In genomic region chr7:45181540-45181939, GRCm38 (mm10) we compare ENCODE assay signal across 8 mouse cellular contexts. TPM values are rescaled to one million over a fixed set of nuclear protein-coding genes. Genes with fewer than 3 reads are reported as not detected.
DNase-seq lines count a peak whose midpoint lies in the region; ATAC-seq and TF ChIP-seq lines count a peak whose summit lies in the region.

No protein-coding gene starts in this region.

- no peak for ATAC-seq in heart, embryonic 13.5 days (ENCODE audit: extremely low read depth, insufficient number of reproducible peaks, low FRiP score, low TSS enrichment)
- ATAC-seq in embryonic facial prominence, embryonic 15.5 days (ENCODE audit: insufficient number of reproducible peaks, low FRiP score, low TSS enrichment, low read depth): no peak
- 0 out of 2 replicates have a peak, but pooled peaks have one; percentile 31 for ATAC-seq in intestine, postnatal 0 days
- ATAC-seq in neural tube, embryonic 14.5 days (ENCODE audit: low read depth): no peak

- WGBS in heart, embryonic 13.5 days: 4% methylated on average over 35 of the region's 35 CpGs
- WGBS in embryonic facial prominence, embryonic 15.5 days: 3% methylated on average over 35 of the region's 35 CpGs
- 9% methylated on average over 35 of the region's 35 CpGs for WGBS in intestine, postnatal 0 days
- 3% methylated on average over 34 of the region's 35 CpGs for WGBS in neural tube, embryonic 14.5 days
- WGBS in kidney, adult 2 months: 6% methylated on average over 35 of the region's 35 CpGs

- H3K4me1 ChIP-seq in heart, embryonic 13.5 days: peaks cover 21% of the 10 kb centered on the region
- H3K4me1 ChIP-seq in embryonic facial prominence, embryonic 15.5 days: peaks cover 15% of the 10 kb centered on the region
- 0 out of 2 replicates have a peak, but pooled peaks cover 3% of the 10 kb centered on the region for H3K4me1 ChIP-seq in intestine, postnatal 0 days (replicated peaks; ENCODE audit: control insufficient read depth, insufficient read depth, low read length)
- H3K4me1 ChIP-seq in neural tube, embryonic 14.5 days (ENCODE audit: control insufficient read depth, insufficient read depth, low read length): no peaks in the 10 kb centered on the region
- no peaks in the 10 kb centered on the region for H3K4me1 ChIP-seq in kidney, adult 2 months (ENCODE audit: control insufficient read depth, insufficient read depth, low read length)

- no peaks in the 10 kb centered on the region for H3K36me3 ChIP-seq in heart, embryonic 13.5 days
- no peaks in the 10 kb centered on the region for H3K36me3 ChIP-seq in embryonic facial prominence, embryonic 15.5 days
- H3K36me3 ChIP-seq in intestine, postnatal 0 days (ENCODE audit: control insufficient read depth, insufficient read depth): no peaks in the 10 kb centered on the region
- H3K36me3 ChIP-seq in neural tube, embryonic 14.5 days (ENCODE audit: control insufficient read depth, insufficient read depth, low read length): no peaks in the 10 kb centered on the region
- H3K36me3 ChIP-seq in kidney, adult 2 months (ENCODE audit: control insufficient read depth, insufficient read depth, low read length): no peaks in the 10 kb centered on the region

- H3K4me3 ChIP-seq in heart, embryonic 13.5 days: peak overlapping the region; percentile 44
- H3K4me3 ChIP-seq in embryonic facial prominence, embryonic 15.5 days (replicated peaks): peak overlapping the region; percentile 12
- H3K4me3 ChIP-seq in intestine, postnatal 0 days (ENCODE audit: low read depth, low read length): peak overlapping the region; percentile 9
- peak overlapping the region; percentile 5; the same call in 1 of the 2 replicates for H3K4me3 ChIP-seq in neural tube, embryonic 14.5 days (ENCODE audit: low read depth, low read length)
- H3K4me3 ChIP-seq in kidney, adult 2 months (ENCODE audit: insufficient read depth, low read depth, low read length): no peak overlapping the region

- peak overlapping the region; percentile 69 for H3K4me2 ChIP-seq in heart, embryonic 13.5 days
- H3K4me2 ChIP-seq in embryonic facial prominence, embryonic 15.5 days (replicated peaks): peak overlapping the region; percentile 53; the same call in 1 of the 2 replicates
- peak overlapping the region; percentile 56 for H3K4me2 ChIP-seq in intestine, postnatal 0 days (replicated peaks; ENCODE audit: low read depth)
- peak overlapping the region; percentile 39 for H3K4me2 ChIP-seq in neural tube, embryonic 14.5 days (ENCODE audit: low read depth, low read length)

- no peak for DNase-seq in heart, postnatal 25 days (ENCODE audit: low spot score)
- DNase-seq in Muller cell, postnatal 12 days (ENCODE audit: inconsistent ontology term): no peak
- no peak for DNase-seq in cerebellum, adult 8-10 months
- no peak for DNase-seq in kidney, adult 2 months

- H3K9ac ChIP-seq in heart, embryonic 13.5 days: peak overlapping the region; percentile 40; the same call in 1 of the 2 replicates
- H3K9ac ChIP-seq in embryonic facial prominence, embryonic 15.5 days: no peak overlapping the region
- H3K9ac ChIP-seq in intestine, postnatal 0 days (ENCODE audit: low read depth, low read length): no peak overlapping the region
- H3K9ac ChIP-seq in neural tube, embryonic 14.5 days (replicated peaks; ENCODE audit: low read depth, low read length): no peak overlapping the region

- intact Hi-C loops in heart, postnatal 25 days (cut with DNase I): no loop called here

- no peaks in the 10 kb centered on the region for H3K9me3 ChIP-seq in heart, embryonic 13.5 days
- H3K9me3 ChIP-seq in embryonic facial prominence, embryonic 15.5 days (replicated peaks): no peaks in the 10 kb centered on the region
- no peaks in the 10 kb centered on the region for H3K9me3 ChIP-seq in intestine, postnatal 0 days (ENCODE audit: control insufficient read depth)
- H3K9me3 ChIP-seq in neural tube, embryonic 14.5 days (ENCODE audit: control insufficient read depth, low read length): no peaks in the 10 kb centered on the region

- TF ChIP-seq POLR2A in kidney, adult 2 months (IDR thresholded peaks at IDR 0.05; ENCODE audit: low read depth, low read length): no peak

- peak; percentile 43 for TF ChIP-seq CTCF in intestine, postnatal 0 days (IDR thresholded peaks at IDR 0.05; ENCODE audit: low read depth)
- no peak for TF ChIP-seq CTCF in kidney, adult 2 months (conservative IDR thresholded peaks at IDR 0.05; ENCODE audit: insufficient read depth, insufficient read length, low read depth, low read length)

- H3K27me3 ChIP-seq in heart, embryonic 13.5 days (replicated peaks): peaks cover 100% of the 10 kb centered on the region
- H3K27me3 ChIP-seq in embryonic facial prominence, embryonic 15.5 days: peaks cover 99% of the 10 kb centered on the region
- peaks cover 86% of the 10 kb centered on the region for H3K27me3 ChIP-seq in intestine, postnatal 0 days (replicated peaks; ENCODE audit: control insufficient read depth, insufficient read depth, low read length)
- peaks cover 72% of the 10 kb centered on the region for H3K27me3 ChIP-seq in neural tube, embryonic 14.5 days (ENCODE audit: control insufficient read depth, insufficient read depth, low read length)
- H3K27me3 ChIP-seq in kidney, adult 2 months (replicated peaks; ENCODE audit: control insufficient read depth, insufficient read depth, low read length): peaks cover 2% of the 10 kb centered on the region

- H3K27ac ChIP-seq in heart, embryonic 13.5 days (replicated peaks): no peak overlapping the region
- H3K27ac ChIP-seq in embryonic facial prominence, embryonic 15.5 days (replicated peaks): no peak overlapping the region
- no peak overlapping the region for H3K27ac ChIP-seq in intestine, postnatal 0 days (ENCODE audit: low read depth, low read length)
- H3K27ac ChIP-seq in neural tube, embryonic 14.5 days (ENCODE audit: low read depth, low read length): no peak overlapping the region
- H3K27ac ChIP-seq in kidney, adult 2 months (ENCODE audit: insufficient read depth, low read depth, low read length): no peak overlapping the region

RNA-seq across cellular contexts. Expression of gene Pth2, which starts 0.7 kb away (rescaled TPM):
- not detected in 2 replicates for polyA plus RNA-seq in heart, embryonic 13.5 days (2015; fragmentation: Nextera tagmentation; extraction: Ambion mirVana)
- not detected for total RNA-seq in heart, postnatal 25 days (2021)
- not detected in 2 replicates for polyA plus RNA-seq in embryonic facial prominence, embryonic 15.5 days (2015; fragmentation: Nextera tagmentation; extraction: Ambion mirVana)
- polyA plus RNA-seq in intestine, postnatal 0 days (2015; fragmentation: Nextera tagmentation; extraction: Ambion mirVana): not detected in 2 replicates
- not detected in 2 replicates for polyA plus RNA-seq in neural tube, embryonic 14.5 days (2014; fragmentation: Nextera tagmentation; extraction: Ambion mirVana)
- not detected in 2 replicates for polyA plus RNA-seq in kidney, adult 2 months (2012; rRNA removed)

RNA-seq across cellular contexts. Expression of gene Gfy, which starts 2.2 kb away (rescaled TPM):
- polyA plus RNA-seq in heart, embryonic 13.5 days (2015; fragmentation: Nextera tagmentation; extraction: Ambion mirVana): not detected in 2 replicates
- total RNA-seq in heart, postnatal 25 days (2021): not detected
- 5.5 and 13.4 TPM in 2 replicates for polyA plus RNA-seq in embryonic facial prominence, embryonic 15.5 days (2015; fragmentation: Nextera tagmentation; extraction: Ambion mirVana)
- polyA plus RNA-seq in intestine, postnatal 0 days (2015; fragmentation: Nextera tagmentation; extraction: Ambion mirVana): not detected in 2 replicates
- polyA plus RNA-seq in neural tube, embryonic 14.5 days (2014; fragmentation: Nextera tagmentation; extraction: Ambion mirVana): not detected in 2 replicates
- polyA plus RNA-seq in kidney, adult 2 months (2012; rRNA removed): not detected in 2 replicates

RNA-seq across cellular contexts. Expression of gene Slc17a7, which starts 17.8 kb away (rescaled TPM):
- 2.9 and 3.6 TPM in 2 replicates for polyA plus RNA-seq in heart, embryonic 13.5 days (2015; fragmentation: Nextera tagmentation; extraction: Ambion mirVana)
- 10 to 100 TPM; 18.1 to 18.7 TPM for total RNA-seq in heart, postnatal 25 days (2021)
- polyA plus RNA-seq in embryonic facial prominence, embryonic 15.5 days (2015; fragmentation: Nextera tagmentation; extraction: Ambion mirVana): 0.33 and 0.39 TPM in 2 replicates
- polyA plus RNA-seq in intestine, postnatal 0 days (2015; fragmentation: Nextera tagmentation; extraction: Ambion mirVana): not detected in 2 replicates
- polyA plus RNA-seq in neural tube, embryonic 14.5 days (2014; fragmentation: Nextera tagmentation; extraction: Ambion mirVana): 0.71 TPM in 1 of 2 replicates, not detected in the other
- polyA plus RNA-seq in kidney, adult 2 months (2012; rRNA removed): not detected in 2 replicates

RNA-seq across cellular contexts. Expression of gene Ccdc155, which starts 23.2 kb away (rescaled TPM):
- polyA plus RNA-seq in heart, embryonic 13.5 days (2015; fragmentation: Nextera tagmentation; extraction: Ambion mirVana): 0.51 and 0.74 TPM in 2 replicates
- total RNA-seq in heart, postnatal 25 days (2021): not detected
- polyA plus RNA-seq in embryonic facial prominence, embryonic 15.5 days (2015; fragmentation: Nextera tagmentation; extraction: Ambion mirVana): 1.00 and 1.1 TPM in 2 replicates
- 0.07 TPM in 1 of 2 replicates, not detected in the other for polyA plus RNA-seq in intestine, postnatal 0 days (2015; fragmentation: Nextera tagmentation; extraction: Ambion mirVana)
- polyA plus RNA-seq in neural tube, embryonic 14.5 days (2014; fragmentation: Nextera tagmentation; extraction: Ambion mirVana): 0.15 and 0.50 TPM in 2 replicates
- 0.04 and 0.05 TPM in 2 replicates for polyA plus RNA-seq in kidney, adult 2 months (2012; rRNA removed)

RNA-seq across cellular contexts. Expression of gene Aldh16a1, which starts 27.2 kb away (rescaled TPM):
- 31.8 and 33.4 TPM in 2 replicates for polyA plus RNA-seq in heart, embryonic 13.5 days (2015; fragmentation: Nextera tagmentation; extraction: Ambion mirVana)
- total RNA-seq in heart, postnatal 25 days (2021): 10 to 100 TPM; 23.5 to 37.6 TPM
- 43.7 and 47.1 TPM in 2 replicates for polyA plus RNA-seq in embryonic facial prominence, embryonic 15.5 days (2015; fragmentation: Nextera tagmentation; extraction: Ambion mirVana)
- 86.8 and 102 TPM in 2 replicates for polyA plus RNA-seq in intestine, postnatal 0 days (2015; fragmentation: Nextera tagmentation; extraction: Ambion mirVana)
- polyA plus RNA-seq in neural tube, embryonic 14.5 days (2014; fragmentation: Nextera tagmentation; extraction: Ambion mirVana): 16.9 and 19.8 TPM in 2 replicates
- polyA plus RNA-seq in kidney, adult 2 months (2012; rRNA removed): 106 and 119 TPM in 2 replicates
